Mouse (Mus musculus): Measurements from ENCODE around the gene Hes1. TPM values are rescaled to one million over a fixed set of nuclear protein-coding genes. Genes with fewer than 3 reads are reported as not detected.
A peak's percentile ranks its signal among the peaks of the same experiment; 100 is the strongest.

Hes1 gene
- polyA plus RNA-seq, 1 experiment = not detected

DNA sequence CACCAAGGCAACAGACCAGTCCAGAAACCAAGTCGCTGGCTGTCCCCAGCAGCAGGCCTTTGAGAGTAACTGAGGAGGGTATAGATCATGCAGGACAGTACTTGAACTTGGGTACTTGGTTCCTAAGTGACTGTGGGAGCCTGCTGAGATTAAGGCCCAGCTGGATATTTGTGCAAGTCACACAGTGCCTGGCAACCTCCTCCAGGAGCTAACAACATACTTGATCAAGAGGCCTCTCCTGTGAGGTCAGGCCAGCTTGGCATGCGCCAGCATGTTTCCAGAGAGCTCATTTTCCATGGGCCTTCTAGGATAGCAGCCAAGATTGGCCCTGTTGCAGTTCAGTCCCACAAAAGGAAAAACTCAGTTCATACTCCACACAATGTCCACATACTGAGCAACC, 7.3 kb upstream of the Hes1 start:
- no peak overlapping the region for H3K4me3 ChIP-seq (ENCODE audit: insufficient read depth, low read depth, low read length)
- H3K4me1 ChIP-seq (ENCODE audit: control insufficient read depth, insufficient read depth, low read length) = peaks cover 9% of the 10 kb centered on the region
- WGBS = 77% methylated on average over 2 of the region's 2 CpGs
- TF ChIP-seq POLR2A (IDR thresholded peaks at IDR 0.05; ENCODE audit: insufficient read depth, low read depth, low read length) (no peak), CTCF (IDR thresholded peaks at IDR 0.05; ENCODE audit: insufficient read depth, low read depth, low read length) (no peak)
- no peak overlapping the region for H3K27ac ChIP-seq (ENCODE audit: insufficient read depth, low read depth, low read length)

DNA sequence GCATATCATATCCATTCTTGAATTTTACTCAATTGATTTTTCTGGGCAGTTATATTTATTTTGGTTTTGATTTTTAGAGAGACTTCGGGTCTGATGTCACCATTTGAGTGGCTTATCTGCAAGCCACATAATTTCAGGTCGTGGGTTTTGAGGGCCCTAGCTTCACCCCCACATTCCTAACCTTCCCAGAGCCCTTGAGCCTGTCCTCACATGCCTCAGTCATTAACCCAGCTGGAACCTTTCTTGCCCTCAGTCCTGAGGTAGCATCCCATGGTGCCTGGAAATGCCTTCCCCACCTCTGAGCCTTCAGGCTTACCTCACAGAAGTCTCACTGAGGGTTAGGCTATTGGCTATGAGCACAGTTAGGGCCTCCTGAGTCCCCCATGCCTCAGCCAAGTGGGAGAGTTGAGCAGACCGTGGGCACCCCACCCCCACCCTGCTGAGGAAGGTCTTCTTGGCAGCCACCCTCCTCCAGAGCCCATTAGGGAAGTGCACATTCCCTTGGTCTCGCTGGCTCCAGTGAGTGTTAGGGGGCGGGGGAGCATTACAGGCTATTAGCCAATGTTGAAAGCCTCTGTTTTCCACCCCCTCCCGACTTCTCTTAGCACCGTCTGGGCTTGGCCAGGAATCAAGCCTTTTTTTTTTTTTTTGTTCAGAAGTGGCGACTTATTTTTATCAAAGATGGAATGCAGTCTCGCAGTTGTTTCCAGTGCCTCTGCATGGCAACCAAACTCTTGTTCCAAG, 5.0 kb upstream of the Hes1 start:
- TF ChIP-seq POLR2A (IDR thresholded peaks at IDR 0.05; ENCODE audit: insufficient read depth, low read depth, low read length) (no peak), CTCF (IDR thresholded peaks at IDR 0.05; ENCODE audit: insufficient read depth, low read depth, low read length) (no peak)
- peaks cover 15% of the 10 kb centered on the region for H3K4me1 ChIP-seq (ENCODE audit: control insufficient read depth, insufficient read depth, low read length)
- H3K27ac ChIP-seq (ENCODE audit: insufficient read depth, low read depth, low read length) = no peak overlapping the region
- 29% methylated on average over 9 of the region's 9 CpGs for WGBS
- H3K4me3 ChIP-seq (ENCODE audit: insufficient read depth, low read depth, low read length) = no peak overlapping the region

DNA sequence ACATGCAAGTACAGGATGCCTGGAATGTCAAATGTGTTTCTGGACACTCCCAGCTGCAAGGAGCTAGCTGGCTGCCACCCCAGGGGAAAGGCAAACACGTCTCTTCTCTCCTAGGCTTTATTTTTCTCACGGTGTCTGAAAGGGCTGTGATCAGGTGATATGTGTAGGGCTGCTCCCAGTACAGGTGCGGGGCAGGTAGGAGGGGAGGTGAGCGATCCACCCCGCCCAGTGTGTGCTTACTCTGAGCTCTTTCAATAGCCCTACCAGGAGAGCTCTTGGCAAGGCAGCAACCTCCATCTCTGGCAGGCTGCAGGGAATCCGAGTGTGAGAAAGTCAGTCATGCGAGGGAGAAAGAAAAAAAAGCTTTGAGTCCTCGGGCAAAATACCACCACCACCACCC, 3.8 kb upstream of the Hes1 start:
- TF ChIP-seq POLR2A (IDR thresholded peaks at IDR 0.05; ENCODE audit: insufficient read depth, low read depth, low read length) (no peak), CTCF (IDR thresholded peaks at IDR 0.05; ENCODE audit: insufficient read depth, low read depth, low read length) (no peak)
- Histone ChIP-seq H3K4me1 (ENCODE audit: control insufficient read depth, insufficient read depth, low read length) (peaks cover 19% of the 10 kb centered on the region), H3K27ac (ENCODE audit: insufficient read depth, low read depth, low read length) (no peak overlapping the region), H3K4me3 (ENCODE audit: insufficient read depth, low read depth, low read length) (no peak overlapping the region)
- WGBS = 27% methylated on average over 8 of the region's 8 CpGs

DNA sequence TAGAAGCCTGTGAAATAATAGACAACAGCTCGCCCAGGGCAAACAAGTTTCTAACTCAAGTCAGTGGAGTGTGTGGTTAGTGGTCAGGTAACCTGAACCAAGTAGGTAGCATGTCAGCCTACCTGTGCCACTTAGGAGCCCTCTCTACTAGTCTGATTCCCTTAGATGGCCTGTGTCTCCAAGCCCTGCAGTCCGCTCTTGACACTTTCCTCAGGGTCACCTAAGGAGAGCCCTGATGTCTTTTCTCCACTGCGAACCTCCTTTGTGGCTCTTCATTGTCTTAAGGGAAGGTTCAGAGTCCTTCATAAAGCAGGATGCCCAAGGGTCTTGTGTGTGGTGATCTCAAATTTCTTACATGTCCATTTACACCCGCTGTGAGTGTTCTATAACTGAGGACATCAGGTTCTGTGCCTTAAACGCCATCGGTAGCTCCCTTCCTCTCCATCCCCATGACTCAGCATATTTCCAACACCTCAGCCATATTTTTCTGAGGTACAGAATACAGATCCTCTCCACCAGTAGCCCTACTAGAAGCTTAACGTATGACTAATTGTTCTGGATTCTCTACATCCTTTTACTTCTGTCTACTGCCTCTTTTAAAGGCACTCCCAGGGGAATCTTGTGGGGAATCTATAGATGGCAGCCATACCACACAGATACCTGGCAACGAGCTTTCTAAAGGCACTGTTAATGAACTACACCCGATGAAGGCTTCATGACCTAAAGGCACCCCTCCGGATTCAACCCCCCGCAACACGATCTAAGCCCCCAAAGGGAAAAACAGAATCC, 1.7 kb upstream of the Hes1 start:
- H3K4me3 ChIP-seq (ENCODE audit: insufficient read depth, low read depth, low read length) = no peak overlapping the region; the same call in 1 of the 2 replicates
- TF ChIP-seq POLR2A (IDR thresholded peaks at IDR 0.05; ENCODE audit: insufficient read depth, low read depth, low read length) (no peak), CTCF (IDR thresholded peaks at IDR 0.05; ENCODE audit: insufficient read depth, low read depth, low read length) (no peak)
- peaks cover 31% of the 10 kb centered on the region for H3K4me1 ChIP-seq (ENCODE audit: control insufficient read depth, insufficient read depth, low read length)
- H3K27ac ChIP-seq (ENCODE audit: insufficient read depth, low read depth, low read length) = no peak overlapping the region
- 46% methylated on average over 12 of the region's 12 CpGs for WGBS

DNA sequence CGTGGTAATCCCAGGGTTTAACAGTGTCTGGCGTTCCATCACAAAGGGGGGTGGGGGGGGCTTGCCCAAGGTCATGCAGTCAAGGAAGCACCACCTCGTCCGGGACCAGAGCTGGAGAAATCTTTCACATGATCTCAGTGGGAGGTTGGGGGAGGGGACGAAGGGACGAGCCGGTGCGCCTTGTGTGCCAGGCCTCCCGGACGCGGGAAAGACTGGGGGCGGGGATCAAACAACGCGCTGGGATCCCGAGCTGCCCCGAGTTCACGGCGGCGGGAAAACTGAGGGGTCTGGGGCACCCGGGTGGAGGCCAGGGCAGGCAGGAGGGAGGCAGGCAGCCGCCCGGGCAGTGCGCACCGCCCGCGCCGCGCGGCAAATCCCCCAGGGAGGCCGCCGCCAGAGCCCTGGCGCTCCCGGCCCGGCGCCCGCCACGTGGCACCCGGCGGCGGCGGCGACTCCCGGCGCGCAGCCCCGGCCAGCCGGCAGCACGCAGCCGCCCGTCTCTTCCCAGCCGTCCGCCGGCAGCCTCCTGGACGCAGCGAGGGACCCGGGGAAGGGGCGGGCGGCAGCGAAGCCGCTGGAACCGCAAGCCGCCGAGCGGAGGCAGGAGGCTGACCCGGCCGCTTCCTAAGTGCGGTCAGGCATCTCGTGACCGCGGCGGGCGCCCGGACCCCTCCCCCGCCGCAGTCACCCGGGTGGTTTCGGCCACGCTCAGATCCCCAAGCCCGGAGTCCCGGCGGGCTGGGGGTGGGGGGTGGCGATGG, 883 bp upstream of the Hes1 start:
- Histone ChIP-seq H3K4me1 (ENCODE audit: control insufficient read depth, insufficient read depth, low read length) (peaks cover 31% of the 10 kb centered on the region), H3K4me3 (ENCODE audit: insufficient read depth, low read depth, low read length) (peak overlapping the region; percentile 67), H3K27ac (ENCODE audit: insufficient read depth, low read depth, low read length) (no peak overlapping the region)
- under 1% methylated on average over 74 of the region's 82 CpGs for WGBS
- TF ChIP-seq POLR2A (IDR thresholded peaks at IDR 0.05; ENCODE audit: insufficient read depth, low read depth, low read length) (no peak), CTCF (IDR thresholded peaks at IDR 0.05; ENCODE audit: insufficient read depth, low read depth, low read length) (no peak)

DNA sequence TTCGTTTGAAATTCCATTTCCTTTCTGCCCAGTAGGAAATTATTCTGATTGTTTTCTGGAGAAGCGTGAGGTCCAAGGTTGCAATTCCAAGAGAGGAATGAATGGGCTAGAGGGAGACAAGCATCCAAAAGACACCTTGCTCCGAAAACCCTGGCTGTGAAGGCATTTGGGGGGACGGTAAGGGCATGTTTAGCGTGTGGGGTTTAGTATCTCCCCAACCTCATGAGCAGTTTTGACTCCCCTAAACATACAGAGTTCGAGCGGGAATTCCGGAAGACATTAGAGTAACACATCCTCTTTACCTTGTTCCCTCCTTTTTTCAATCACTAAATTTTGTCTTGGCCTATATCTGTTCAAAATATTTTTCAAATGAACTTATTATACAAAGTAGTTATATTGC, 429 bp downstream of the Hes1 start:
- H3K4me3 ChIP-seq (ENCODE audit: insufficient read depth, low read depth, low read length) = peak overlapping the region; percentile 67
- H3K27ac ChIP-seq (ENCODE audit: insufficient read depth, low read depth, low read length) = no peak overlapping the region
- TF ChIP-seq POLR2A (IDR thresholded peaks at IDR 0.05; ENCODE audit: insufficient read depth, low read depth, low read length) = no peak
- TF ChIP-seq CTCF (IDR thresholded peaks at IDR 0.05; ENCODE audit: insufficient read depth, low read depth, low read length) = no peak
- 5% methylated on average over 8 of the region's 8 CpGs for WGBS
- peaks cover 27% of the 10 kb centered on the region for H3K4me1 ChIP-seq (ENCODE audit: control insufficient read depth, insufficient read depth, low read length)

DNA sequence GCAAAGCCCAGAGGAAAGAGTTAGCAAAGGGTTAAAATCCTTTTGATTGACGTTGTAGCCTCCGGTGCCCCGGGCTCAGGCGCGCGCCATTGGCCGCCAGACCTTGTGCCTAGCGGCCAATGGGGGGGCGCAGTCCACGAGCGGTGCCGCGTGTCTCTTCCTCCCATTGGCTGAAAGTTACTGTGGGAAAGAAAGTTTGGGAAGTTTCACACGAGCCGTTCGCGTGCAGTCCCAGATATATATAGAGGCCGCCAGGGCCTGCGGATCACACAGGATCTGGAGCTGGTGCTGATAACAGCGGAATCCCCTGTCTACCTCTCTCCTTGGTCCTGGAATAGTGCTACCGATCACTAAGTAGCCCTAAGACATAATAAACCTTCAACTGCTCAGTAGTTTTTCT, 893 bp downstream of the Hes1 start:
- H3K4me3 ChIP-seq (ENCODE audit: insufficient read depth, low read depth, low read length) = no peak overlapping the region
- TF ChIP-seq CTCF (IDR thresholded peaks at IDR 0.05; ENCODE audit: insufficient read depth, low read depth, low read length) (no peak), POLR2A (IDR thresholded peaks at IDR 0.05; ENCODE audit: insufficient read depth, low read depth, low read length) (no peak)
- WGBS = under 1% methylated on average over 21 of the region's 21 CpGs
- H3K27ac ChIP-seq (ENCODE audit: insufficient read depth, low read depth, low read length) = no peak overlapping the region
- peaks cover 31% of the 10 kb centered on the region for H3K4me1 ChIP-seq (ENCODE audit: control insufficient read depth, insufficient read depth, low read length)

DNA sequence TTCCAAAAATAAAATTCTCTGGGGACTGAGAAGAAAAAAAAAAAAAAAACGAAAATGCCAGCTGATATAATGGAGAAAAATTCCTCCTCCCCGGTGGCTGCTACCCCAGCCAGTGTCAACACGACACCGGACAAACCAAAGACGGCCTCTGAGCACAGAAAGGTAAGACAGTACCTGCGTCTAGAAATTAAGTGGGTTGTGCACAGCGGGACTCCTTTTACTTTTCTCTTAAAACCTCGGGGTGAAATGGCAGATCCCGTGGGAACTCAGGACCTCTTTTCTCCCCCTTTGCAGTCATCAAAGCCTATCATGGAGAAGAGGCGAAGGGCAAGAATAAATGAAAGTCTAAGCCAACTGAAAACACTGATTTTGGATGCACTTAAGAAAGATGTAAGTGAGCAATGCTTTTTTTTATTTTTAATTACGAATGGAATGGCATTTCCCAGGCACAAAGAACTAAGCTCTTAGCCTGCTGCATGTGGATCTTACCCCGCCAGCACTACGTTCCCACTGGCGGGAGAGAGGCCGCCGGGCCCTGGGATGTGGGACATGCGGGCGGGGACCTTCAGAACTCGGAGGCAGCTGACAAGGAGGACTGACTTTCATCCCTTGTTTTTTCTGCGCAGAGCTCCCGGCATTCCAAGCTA, 1.5 kb downstream of the Hes1 start:
- WGBS = 3% methylated on average over 21 of the region's 21 CpGs
- H3K4me3 ChIP-seq (ENCODE audit: insufficient read depth, low read depth, low read length) = peak overlapping the region; percentile 49
- peak overlapping the region; percentile 66 for H3K27ac ChIP-seq (ENCODE audit: insufficient read depth, low read depth, low read length)
- TF ChIP-seq CTCF (IDR thresholded peaks at IDR 0.05; ENCODE audit: insufficient read depth, low read depth, low read length) (no peak), POLR2A (IDR thresholded peaks at IDR 0.05; ENCODE audit: insufficient read depth, low read depth, low read length) (no peak)
- H3K4me1 ChIP-seq (ENCODE audit: control insufficient read depth, insufficient read depth, low read length) = peaks cover 30% of the 10 kb centered on the region
